Mouse (Mus musculus) cerebellum, adult 9-11 months (tissue): ENCODE data around the gene Olfr1284.
"Not testable (repeated sequence)": the region's sequence is repeated elsewhere in the genome, so short reads cannot be mapped to it uniquely, and the experiment has no call there.

ENCODE experiments used
- DNase-seq: peaks from one replicate; pipeline ENCODE4 v3.0.0; 2022

Olfr1284 gene

DNA sequence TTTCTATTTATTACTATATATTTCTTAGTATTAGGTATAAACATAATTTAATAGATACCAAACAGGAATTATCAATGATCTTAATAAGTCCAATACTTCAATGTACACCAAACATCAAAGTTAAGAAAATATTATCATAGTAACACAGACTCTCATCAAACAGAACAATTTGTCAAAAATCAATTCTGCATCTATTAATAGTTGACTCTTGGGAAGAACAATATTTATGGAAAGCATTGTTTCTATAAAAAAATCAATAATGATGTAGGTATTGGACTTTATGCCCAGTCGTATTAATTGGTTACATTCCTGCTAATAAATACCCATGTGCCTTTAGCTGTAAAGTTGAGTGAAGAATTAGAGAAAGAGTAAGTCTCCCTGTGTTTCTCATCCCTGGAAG is at the start of gene Olfr1284:
Olfr1284 (plus strand) TSS at position 301 of the 400 bp plus-strand sequence.
- no peak for DNase-seq

DNA sequence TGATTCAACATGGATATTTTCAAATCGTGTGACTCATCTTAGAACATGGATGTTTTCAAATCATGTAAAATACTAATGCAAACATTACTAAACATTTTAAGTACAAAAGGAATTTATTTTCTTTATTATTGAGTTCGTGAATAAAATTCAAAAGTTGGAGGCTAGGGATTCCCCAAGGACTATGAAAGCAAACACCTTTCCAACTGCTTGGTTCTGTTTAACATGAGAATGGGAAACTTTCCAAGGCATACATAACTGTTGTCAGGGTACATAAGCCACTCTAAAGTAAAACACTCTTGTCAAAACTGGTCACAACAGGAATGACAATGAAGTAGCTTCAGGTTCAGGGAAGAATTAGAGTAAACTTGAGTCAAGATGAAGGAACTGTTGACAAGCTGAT is 49.1 kb upstream of the Olfr1284 start, which contains the start of gene Olfr1281:
Olfr1281 (plus strand) TSS at position 301 of the 400 bp plus-strand sequence.
- no peak for DNase-seq

DNA sequence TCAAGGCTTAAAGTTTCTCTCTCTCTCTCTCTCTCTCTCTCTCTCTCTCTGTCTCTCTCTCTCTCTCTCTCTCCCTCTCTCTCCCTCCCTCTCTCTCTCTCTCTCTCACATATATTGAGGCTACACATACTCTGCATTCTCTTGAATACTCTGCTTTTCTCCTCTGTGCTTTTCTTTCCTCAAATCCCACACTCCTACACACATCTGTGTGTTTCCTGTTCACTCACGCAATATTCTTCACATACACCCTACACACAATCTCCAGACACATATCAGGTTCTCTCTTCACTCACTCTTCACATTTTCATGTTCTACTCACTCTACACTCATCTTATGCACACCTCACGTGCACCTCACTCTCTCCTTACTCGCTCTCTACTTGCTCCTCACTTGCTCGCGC is 41.6 kb upstream of the Olfr1284 start:
- DNase-seq = not testable (repeated sequence)

DNA sequence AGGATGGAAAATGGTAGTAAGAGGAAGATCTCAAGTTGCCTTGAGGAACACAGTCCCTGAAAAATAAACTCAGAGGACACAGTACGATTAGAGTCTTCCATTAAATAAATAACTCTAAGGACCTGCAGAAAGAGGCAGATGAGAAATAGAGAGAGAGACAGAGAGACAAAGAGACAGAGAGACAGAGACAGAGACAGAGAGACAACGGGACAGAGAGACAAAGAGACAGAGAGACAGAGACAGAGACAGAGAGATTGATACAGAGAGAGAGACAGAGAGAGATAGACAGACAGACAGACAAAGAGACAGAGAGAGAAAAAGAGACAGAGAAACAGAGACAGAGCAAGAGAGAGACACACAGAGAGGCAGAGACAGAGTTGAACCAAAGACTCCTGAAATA is 39.3 kb upstream of the Olfr1284 start, which contains the start of gene Olfr1282:
Olfr1282 (minus strand) TSS at position 101 of the 400 bp plus-strand sequence.
- DNase-seq = no peak

DNA sequence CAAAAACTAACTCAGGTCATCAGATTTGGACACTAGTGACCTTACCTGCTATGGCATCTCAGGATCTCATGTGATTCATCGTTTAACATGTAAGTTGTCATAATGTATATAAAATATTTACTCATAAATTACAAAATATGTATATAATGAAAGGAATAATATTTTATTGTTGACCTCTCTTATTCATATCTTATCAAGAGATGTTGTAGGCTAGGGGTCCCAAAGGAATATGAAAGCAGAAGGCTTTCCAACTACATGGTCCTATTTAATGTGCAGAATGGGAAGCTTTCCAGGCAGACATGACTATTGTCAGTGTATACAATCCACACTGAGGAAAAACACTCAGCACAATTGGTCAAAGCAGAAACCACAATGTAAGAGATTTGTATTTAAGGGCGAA is 8.8 kb upstream of the Olfr1284 start, which contains the start of gene Olfr1283:
Olfr1283 (plus strand) TSS at position 301 of the 400 bp plus-strand sequence.
- DNase-seq = no peak

DNA sequence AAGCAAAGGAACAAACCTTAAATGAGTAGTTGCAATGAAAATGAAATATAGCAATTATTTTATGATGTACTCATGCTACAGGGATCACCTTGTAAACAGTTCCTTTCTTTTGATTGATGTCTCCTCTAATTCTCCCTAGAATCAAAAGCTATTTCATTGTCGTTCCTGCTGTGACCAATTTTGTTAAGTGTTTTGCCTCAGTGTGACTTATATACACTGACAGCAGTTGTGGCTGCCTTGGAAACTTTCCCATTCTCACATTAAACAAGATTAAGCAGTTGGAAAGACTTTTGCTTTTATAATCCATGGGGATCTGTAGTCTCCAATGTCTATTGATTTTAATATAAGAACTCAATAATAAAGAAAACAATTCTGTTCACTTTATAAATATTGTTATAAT is 47.6 kb downstream of the Olfr1284 start, which contains the start of gene Olfr1286:
Olfr1286 (minus strand) TSS at position 185 of the 400 bp plus-strand sequence.
- no peak for DNase-seq
